Mouse (Mus musculus) small intestine, adult 2 months (tissue): Measurements from ENCODE around the gene Krt10. TPM values are rescaled to one million over a fixed set of nuclear protein-coding genes. Genes with fewer than 3 reads are reported as not detected.

ENCODE experiments used
- H3K27ac ChIP-seq: fragments of 200-500 bp; 2 replicates; pipeline ENCODE4 v1.5.1; 2012; ENCODE audit warnings: low read depth, low read length, control low read depth, inconsistent platforms; ENCODE audit not compliant: insufficient read depth
- H3K27me3 ChIP-seq: fragments of 200-500 bp; 2 replicates; pipeline ENCODE4 v1.6.1; 2012; ENCODE audit warnings: mild to moderate bottlenecking, moderate library complexity, low read length, inconsistent platforms; ENCODE audit not compliant: control insufficient read depth, insufficient read depth
- H3K36me3 ChIP-seq: fragments of 200-500 bp; 2 replicates; pipeline ENCODE4 v1.6.1; 2012; ENCODE audit warnings: mild to moderate bottlenecking, low read length, control low read depth, inconsistent platforms; ENCODE audit not compliant: control insufficient read depth, insufficient read depth
- H3K4me1 ChIP-seq: fragments of 200-500 bp; 2 replicates; pipeline ENCODE4 v1.6.1; 2012; ENCODE audit warnings: low read length, inconsistent platforms, mixed read lengths; ENCODE audit not compliant: control insufficient read depth, insufficient read depth, insufficient read length
- H3K4me3 ChIP-seq: fragments of 200-500 bp; 2 replicates; pipeline ENCODE4 v1.5.1; 2012; ENCODE audit warnings: low read depth, mild to moderate bottlenecking, control low read depth, inconsistent platforms, low read length, moderate library complexity
- CTCF ChIP-seq: fragments of 200-500 bp; IDR thresholded peaks from 2 replicates; pipeline ENCODE4 v1.5.1; 2012; ENCODE audit warnings: low read depth, mild to moderate bottlenecking, control low read depth, inconsistent platforms, low read length, moderate library complexity, mixed read lengths; ENCODE audit not compliant: insufficient replicate concordance, insufficient read length; ENCODE audit errors: extremely low read depth
- POLR2A ChIP-seq: fragments of 200-500 bp; IDR thresholded peaks from 2 replicates; pipeline ENCODE4 v1.6.1; 2012; ENCODE audit warnings: low read depth, mild to moderate bottlenecking, control low read depth, inconsistent platforms, low read length, moderate library complexity
- WGBS: fragments of 180-500 bp; shearing (Covaris S2); methylation state at CpG from one replicate; pipeline ENCODE4 v1.1.7; 2018; 5-methylcytosine and 5-hydroxymethylcytosine counted together
- polyA plus RNA-seq: library from polyadenylated mRNA; depleted of rRNA; stranded (reverse); fragments of >200 nt; gene quantifications from 2 replicates; pipeline ENCODE4 v1.2.3, GENCODE M21; 2012

Gene Krt10
- polyA plus RNA-seq, 1 experiment, result 0.15 TPM

DNA sequence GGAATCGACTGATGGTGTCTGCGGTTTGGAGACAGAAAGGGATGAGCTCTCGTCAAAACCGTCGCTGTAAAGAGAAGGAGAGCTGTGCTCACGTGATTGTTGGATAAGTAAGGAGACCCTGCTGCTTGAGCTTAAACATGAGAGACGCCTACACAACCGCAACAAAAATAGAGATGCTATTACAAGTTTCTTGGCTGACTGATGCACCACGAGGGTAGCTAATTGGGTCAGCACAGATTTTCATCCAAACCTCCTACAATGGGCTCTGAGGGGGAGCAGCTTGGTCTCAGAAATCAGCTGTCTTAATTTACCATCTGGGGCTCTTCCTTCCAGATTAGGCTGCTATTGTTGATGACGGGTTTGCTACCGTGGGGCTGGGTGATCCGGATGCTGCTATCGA is 27.7 kb upstream of the Krt10 start:
- Histone ChIP-seq H3K27me3 (0 out of 2 replicates have a peak, but pooled peaks cover 4% of the 10 kb centered on the region), H3K4me1 (peaks cover 9% of the 10 kb centered on the region; the same call in 1 of the 2 replicates), H3K36me3 (no peaks in the 10 kb centered on the region), H3K27ac (no peak overlapping the region), H3K4me3 (no peak overlapping the region)
- TF ChIP-seq POLR2A (no peak), CTCF (no peak)
- WGBS, result 89% methylated on average over 13 of the region's 13 CpGs

- Histone ChIP-seq H3K4me1 (peaks cover 9% of the 10 kb centered on the region; the same call in 1 of the 2 replicates), H3K27ac (peak overlapping the region; percentile 57), H3K36me3 (no peaks in the 10 kb centered on the region), H3K4me3 (peak overlapping the region; percentile 6; the same call in 1 of the 2 replicates), H3K27me3 (0 out of 2 replicates have a peak, but pooled peaks cover 4% of the 10 kb centered on the region)
- TF ChIP-seq CTCF (no peak), POLR2A (no peak)
- WGBS, result 57% methylated on average over 13 of the region's 13 CpGs
These were observed 25.4 kb upstream of the Krt10 start for GRCm38 (mm10) chr11:99414463-99415147.

- H3K4me3 ChIP-seq, result no peak overlapping the region
- H3K27ac ChIP-seq, result no peak overlapping the region
- no peaks in the 10 kb centered on the region for H3K36me3 ChIP-seq
- 0 out of 2 replicates have a peak, but pooled peaks cover 4% of the 10 kb centered on the region for H3K27me3 ChIP-seq
- TF ChIP-seq CTCF (no peak), POLR2A (no peak)
- WGBS, result 10% methylated on average over 6 of the region's 6 CpGs
- peaks cover 9% of the 10 kb centered on the region; the same call in 1 of the 2 replicates for H3K4me1 ChIP-seq
These were observed 24.1 kb upstream of the Krt10 start for GRCm38 (mm10) chr11:99413247-99413646.

DNA sequence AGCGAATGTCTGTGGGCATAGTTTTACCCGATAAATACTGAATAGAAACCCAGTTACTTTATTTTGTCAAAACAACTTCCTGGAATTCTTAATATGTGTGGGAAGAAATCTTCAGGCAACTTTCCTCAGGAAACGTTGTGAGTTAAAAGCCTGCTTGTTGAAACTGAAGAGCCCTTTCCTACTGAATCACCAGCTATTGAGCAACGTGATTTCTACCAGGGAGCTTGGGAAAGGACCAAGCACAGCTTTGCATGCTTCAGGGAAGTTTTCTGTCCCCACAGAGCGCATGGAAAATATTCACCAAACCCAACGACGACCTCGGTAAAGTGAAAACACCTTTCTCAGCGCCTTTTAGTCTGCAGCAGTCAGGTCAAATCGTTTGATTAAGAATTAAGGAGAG is 17.0 kb upstream of the Krt10 start:
- Histone ChIP-seq H3K4me3 (no peak overlapping the region), H3K27me3 (peaks cover 10% of the 10 kb centered on the region; the same call in 1 of the 2 replicates), H3K36me3 (no peaks in the 10 kb centered on the region), H3K27ac (no peak overlapping the region), H3K4me1 (no peaks in the 10 kb centered on the region)
- WGBS, result 53% methylated on average over 10 of the region's 10 CpGs
- no peak for TF ChIP-seq CTCF

- 37% methylated on average over 13 of the region's 13 CpGs for WGBS
- H3K27ac ChIP-seq, result no peak overlapping the region
- TF ChIP-seq CTCF, result no peak
- no peak for TF ChIP-seq POLR2A
- peaks cover 10% of the 10 kb centered on the region; the same call in 1 of the 2 replicates for H3K27me3 ChIP-seq
- H3K36me3 ChIP-seq, result no peaks in the 10 kb centered on the region
- peaks cover 3% of the 10 kb centered on the region; the same call in 1 of the 2 replicates for H3K4me1 ChIP-seq
- no peak overlapping the region for H3K4me3 ChIP-seq
These were observed 10.9 kb upstream of the Krt10 start for GRCm38 (mm10) chr11:99399956-99400549.

DNA sequence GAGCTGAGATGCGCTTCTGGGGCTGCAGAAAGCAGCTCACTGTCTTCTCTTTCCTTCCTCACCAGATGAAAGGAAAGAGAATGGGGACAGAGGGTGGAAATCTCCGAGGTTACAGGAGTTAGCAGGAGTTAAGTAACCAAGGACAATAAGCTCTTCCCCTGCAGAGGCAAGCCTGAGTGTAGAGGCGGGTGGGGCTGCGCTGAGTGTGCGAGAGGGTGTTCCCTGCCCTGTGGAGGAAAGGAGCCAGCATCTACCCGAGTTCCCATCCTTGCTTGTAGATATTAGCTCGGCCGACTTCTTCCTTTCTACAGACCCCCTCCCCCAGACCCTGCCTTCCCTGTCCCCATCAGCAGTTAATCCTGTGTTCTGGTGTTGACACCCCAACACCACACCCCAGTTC is 9.7 kb upstream of the Krt10 start:
- Histone ChIP-seq H3K4me3 (no peak overlapping the region), H3K27me3 (peaks cover 9% of the 10 kb centered on the region; the same call in 1 of the 2 replicates), H3K27ac (no peak overlapping the region), H3K36me3 (no peaks in the 10 kb centered on the region), H3K4me1 (peaks cover 3% of the 10 kb centered on the region; the same call in 1 of the 2 replicates)
- WGBS, result 35% methylated on average over 8 of the region's 8 CpGs
- no peak for TF ChIP-seq CTCF
- TF ChIP-seq POLR2A, result no peak

- H3K27ac ChIP-seq, result no peak overlapping the region
- 66% methylated on average over 3 of the region's 3 CpGs for WGBS
- no peaks in the 10 kb centered on the region for H3K36me3 ChIP-seq
- H3K4me1 ChIP-seq, result peaks cover 3% of the 10 kb centered on the region; the same call in 1 of the 2 replicates
- no peak overlapping the region for H3K4me3 ChIP-seq
- 0 out of 2 replicates have a peak, but pooled peaks cover 6% of the 10 kb centered on the region for H3K27me3 ChIP-seq
- TF ChIP-seq POLR2A, result no peak
- no peak for TF ChIP-seq CTCF
These were observed 8.9 kb upstream of the Krt10 start for GRCm38 (mm10) chr11:99398084-99398483.
